Mouse (Mus musculus) liver, embryonic 13.5 days (tissue): ENCODE results near the gene Tpm4. TPM values are rescaled to one million over a fixed set of nuclear protein-coding genes. Genes with fewer than 3 reads are reported as not detected.

Experiments
- ATAC-seq: fragments of 200-750 bp; cut with Nextera tagmentation; 2 replicates; pipeline ENCODE4 v1.8.0; 2017; ENCODE audit warnings: low read depth, mild to moderate bottlenecking, moderate number of reproducible peaks, moderate library complexity
- DNase-seq: peaks from one replicate; pipeline ENCODE4 v3.0.0; 2022
- H3K27ac ChIP-seq: fragments of 300-500 bp; sonication (generic); 2 replicates; pipeline ENCODE4 v1.5.1; 2015; ENCODE audit warnings: moderate library complexity, mild to moderate bottlenecking, inconsistent platforms
- H3K27me3 ChIP-seq: fragments of 300-500 bp; sonication (generic); 2 replicates; pipeline ENCODE4 v1.6.1; 2015; ENCODE audit warnings: mild to moderate bottlenecking, inconsistent platforms
- H3K36me3 ChIP-seq: fragments of 300-500 bp; sonication (generic); 2 replicates; pipeline ENCODE4 v1.6.1; 2015; ENCODE audit warnings: mild to moderate bottlenecking, inconsistent platforms
- H3K4me1 ChIP-seq: fragments of 300-500 bp; sonication (generic); replicated peaks from 2 replicates; pipeline ENCODE4 v1.6.1; 2015; ENCODE audit warnings: inconsistent platforms
- H3K4me2 ChIP-seq: fragments of 300-500 bp; sonication (generic); 2 replicates; pipeline ENCODE4 v1.6.1; 2015; ENCODE audit warnings: inconsistent platforms, mild to moderate bottlenecking, moderate library complexity
- H3K4me3 ChIP-seq: fragments of 300-500 bp; sonication (generic); replicated peaks from 2 replicates; pipeline ENCODE4 v1.5.1; 2015; ENCODE audit warnings: mild to moderate bottlenecking, inconsistent platforms
- H3K9ac ChIP-seq: fragments of 300-500 bp; sonication (generic); 2 replicates; pipeline ENCODE4 v1.6.1; 2015; ENCODE audit warnings: mild to moderate bottlenecking, inconsistent platforms
- H3K9me3 ChIP-seq: fragments of 300-500 bp; sonication (generic); replicated peaks from 2 replicates; pipeline ENCODE4 v1.6.1; 2016; ENCODE audit warnings: inconsistent platforms
- WGBS: fragments of 180-500 bp; shearing (Covaris S2); methylation state at CpG from one replicate; pipeline ENCODE4 v1.1.7; 2015; ENCODE audit not compliant: insufficient replicate concordance; 5-methylcytosine and 5-hydroxymethylcytosine counted together
- polyA plus RNA-seq: library from polyadenylated mRNA; unstranded; fragments of >200 nt; fragmentation: Nextera tagmentation; extraction: Ambion mirVana; gene quantifications from 2 replicates; pipeline ENCODE4 v1.2.1, GENCODE M21; 2015

Gene Tpm4
- polyA plus RNA-seq, 1 experiment from 2014 or later: 110 TPM

- Histone ChIP-seq H3K4me3 (no peak overlapping the region), H3K9me3 (no peaks in the 10 kb centered on the region), H3K9ac (no peak overlapping the region), H3K4me2 (no peak overlapping the region), H3K4me1 (peaks cover 24% of the 10 kb centered on the region), H3K27ac (no peak overlapping the region), H3K36me3 (peaks cover 76% of the 10 kb centered on the region), H3K27me3 (no peaks in the 10 kb centered on the region)
- 50% methylated on average over 5 of the region's 5 CpGs for WGBS
- ATAC-seq (no peak), DNase-seq (no peak)
These were observed 9.7 kb downstream of the Tpm4 start for GRCm38 (mm10) chr8:72144345-72144975.

- Histone ChIP-seq H3K36me3 (peaks cover 76% of the 10 kb centered on the region), H3K27me3 (no peaks in the 10 kb centered on the region), H3K27ac (no peak overlapping the region), H3K4me2 (no peak overlapping the region), H3K9me3 (no peaks in the 10 kb centered on the region), H3K4me1 (peaks cover 24% of the 10 kb centered on the region), H3K9ac (no peak overlapping the region), H3K4me3 (no peak overlapping the region)
- DNase-seq: no peak
- WGBS: 64% methylated on average over 3 of the region's 3 CpGs
- ATAC-seq: no peak
These were observed 10.7 kb downstream of the Tpm4 start for GRCm38 (mm10) chr8:72145511-72145910.

GRCm38 (mm10) chr8:72146056-72146455, 11.3 kb downstream of the Tpm4 start:
- 73% methylated on average over 1 of the region's 1 CpGs for WGBS
- no peaks in the 10 kb centered on the region for H3K9me3 ChIP-seq
- no peak overlapping the region for H3K4me2 ChIP-seq
- peaks cover 76% of the 10 kb centered on the region for H3K36me3 ChIP-seq
- H3K27ac ChIP-seq: no peak overlapping the region
- no peaks in the 10 kb centered on the region for H3K27me3 ChIP-seq
- ATAC-seq: peak; percentile 53; the same call in 1 of the 2 replicates
- H3K4me3 ChIP-seq: no peak overlapping the region
- H3K4me1 ChIP-seq: peaks cover 24% of the 10 kb centered on the region
- no peak for DNase-seq
- H3K9ac ChIP-seq: no peak overlapping the region

- 73% methylated on average over 3 of the region's 3 CpGs for WGBS
- Histone ChIP-seq H3K4me3 (no peak overlapping the region), H3K4me1 (peaks cover 24% of the 10 kb centered on the region), H3K27ac (peak overlapping the region; percentile 5; the same call in 1 of the 2 replicates), H3K4me2 (no peak overlapping the region), H3K9ac (no peak overlapping the region), H3K27me3 (no peaks in the 10 kb centered on the region), H3K36me3 (peaks cover 80% of the 10 kb centered on the region), H3K9me3 (no peaks in the 10 kb centered on the region)
- DNase-seq: no peak
- no peak for ATAC-seq
These were observed 11.8 kb downstream of the Tpm4 start for GRCm38 (mm10) chr8:72146556-72146955.

GRCm38 (mm10) chr8:72147266-72147665, 12.5 kb downstream of the Tpm4 start:
- Histone ChIP-seq H3K4me2 (no peak overlapping the region), H3K36me3 (peaks cover 83% of the 10 kb centered on the region), H3K9me3 (no peaks in the 10 kb centered on the region), H3K27ac (no peak overlapping the region), H3K4me3 (no peak overlapping the region), H3K4me1 (peaks cover 24% of the 10 kb centered on the region), H3K27me3 (no peaks in the 10 kb centered on the region), H3K9ac (no peak overlapping the region)
- ATAC-seq (no peak), DNase-seq (no peak)
- 61% methylated on average over 2 of the region's 2 CpGs for WGBS

- ATAC-seq: no peak
- Histone ChIP-seq H3K4me1 (peaks cover 28% of the 10 kb centered on the region), H3K36me3 (peaks cover 80% of the 10 kb centered on the region), H3K9ac (no peak overlapping the region), H3K27me3 (no peaks in the 10 kb centered on the region), H3K9me3 (no peaks in the 10 kb centered on the region), H3K27ac (no peak overlapping the region), H3K4me2 (no peak overlapping the region), H3K4me3 (no peak overlapping the region)
- 55% methylated on average over 1 of the region's 1 CpGs for WGBS
- no peak for DNase-seq
These were observed 14.3 kb downstream of the Tpm4 start for GRCm38 (mm10) chr8:72149056-72149455.

- H3K27ac ChIP-seq: no peak overlapping the region
- peaks cover 65% of the 10 kb centered on the region for H3K36me3 ChIP-seq
These were observed 16.8 kb downstream of the Tpm4 start for GRCm38 (mm10) chr8:72151418-72152078.

GRCm38 (mm10) chr8:72153382-72153781, 18.6 kb downstream of the Tpm4 start:
- Histone ChIP-seq H3K27me3 (no peaks in the 10 kb centered on the region), H3K4me1 (peaks cover 22% of the 10 kb centered on the region), H3K4me3 (no peak overlapping the region), H3K27ac (no peak overlapping the region), H3K4me2 (no peak overlapping the region), H3K36me3 (peaks cover 50% of the 10 kb centered on the region), H3K9ac (no peak overlapping the region), H3K9me3 (no peaks in the 10 kb centered on the region)
- ATAC-seq (no peak), DNase-seq (no peak)

More at GRCm38 (mm10) chr8:72151418-72152078, 16.8 kb downstream of the Tpm4 start:
- no peak overlapping the region for H3K9ac ChIP-seq
- DNase-seq (no peak), ATAC-seq (no peak)
- H3K27me3 ChIP-seq: no peaks in the 10 kb centered on the region
- H3K4me2 ChIP-seq: no peak overlapping the region
- no peaks in the 10 kb centered on the region for H3K9me3 ChIP-seq
- peaks cover 15% of the 10 kb centered on the region for H3K4me1 ChIP-seq
- 50% methylated on average over 3 of the region's 3 CpGs for WGBS
- H3K4me3 ChIP-seq: no peak overlapping the region

- Histone ChIP-seq H3K27me3 (no peaks in the 10 kb centered on the region), H3K4me1 (peaks cover 58% of the 10 kb centered on the region), H3K9ac (no peak overlapping the region), H3K36me3 (peaks cover 15% of the 10 kb centered on the region; the same call in 1 of the 2 replicates), H3K4me2 (0 out of 2 replicates have a peak overlapping the region, but pooled peaks have one; percentile 0), H3K9me3 (no peaks in the 10 kb centered on the region), H3K4me3 (no peak overlapping the region), H3K27ac (no peak overlapping the region)
- ATAC-seq: no peak
- no peak for DNase-seq
- WGBS: 79% methylated on average over 2 of the region's 2 CpGs
These were observed 23.3 kb downstream of the Tpm4 start for GRCm38 (mm10) chr8:72158096-72158495.

GRCm38 (mm10) chr8:72158726-72159125, 24.0 kb downstream of the Tpm4 start:
- Histone ChIP-seq H3K4me1 (peaks cover 59% of the 10 kb centered on the region), H3K9ac (no peak overlapping the region), H3K36me3 (peaks cover 15% of the 10 kb centered on the region), H3K27ac (no peak overlapping the region), H3K4me3 (0 out of 2 replicates have a peak overlapping the region, but pooled peaks have one; percentile 67), H3K4me2 (peak overlapping the region; percentile 95), H3K9me3 (no peaks in the 10 kb centered on the region), H3K27me3 (no peaks in the 10 kb centered on the region)
- DNase-seq (no peak), ATAC-seq (no peak)
- WGBS: 70% methylated on average over 3 of the region's 3 CpGs

- 34% methylated on average over 3 of the region's 3 CpGs for WGBS
- Histone ChIP-seq H3K4me2 (peak overlapping the region; percentile 95), H3K9ac (peak overlapping the region; percentile 79), H3K27ac (peak overlapping the region; percentile 91), H3K36me3 (peaks cover 27% of the 10 kb centered on the region), H3K4me3 (peak overlapping the region; percentile 67), H3K27me3 (no peaks in the 10 kb centered on the region), H3K4me1 (peaks cover 59% of the 10 kb centered on the region), H3K9me3 (no peaks in the 10 kb centered on the region)
- no peak for ATAC-seq
- no peak for DNase-seq
These were observed 25.2 kb downstream of the Tpm4 start for GRCm38 (mm10) chr8:72160007-72160406.
